Mouse (Mus musculus) erythroblast, adult 5-6 weeks (primary cell): ENCODE results near the gene Hdhd3. TPM values are rescaled to one million over a fixed set of nuclear protein-coding genes. Genes with fewer than 3 reads are reported as not detected.
"Not testable (repeated sequence)": the region's sequence is repeated elsewhere in the genome, so short reads cannot be mapped to it uniquely, and the experiment has no call there.

ENCODE experiments used
- ATAC-seq: replicated peaks from 2 replicates; pipeline ENCODE4 v1.8.0; 2016; ENCODE audit warnings: moderate number of reproducible peaks, mild to moderate bottlenecking, moderate TSS enrichment, inconsistent platforms; ENCODE audit not compliant: poor library complexity, low FRiP score, severe bottlenecking
- total RNA-seq, 2 experiments: library from RNA; stranded (forward) in 1 of 2; stranded (reverse) in 1 of 2; fragments of 150-400 nt in 1 of 2; fragments of 200-764, 138-1000 nt in 1 of 2; gene quantifications; 2 replicates each; pipeline versions ENCODE4 v1.2.3 to v1.2.4; 2015 to 2017; ENCODE audit warnings: low replicate concordance in 2 of 2

Hdhd3 gene
- total RNA-seq, 2 experiments from 2014 or later = 1.0 TPM; not detected in 1

DNA sequence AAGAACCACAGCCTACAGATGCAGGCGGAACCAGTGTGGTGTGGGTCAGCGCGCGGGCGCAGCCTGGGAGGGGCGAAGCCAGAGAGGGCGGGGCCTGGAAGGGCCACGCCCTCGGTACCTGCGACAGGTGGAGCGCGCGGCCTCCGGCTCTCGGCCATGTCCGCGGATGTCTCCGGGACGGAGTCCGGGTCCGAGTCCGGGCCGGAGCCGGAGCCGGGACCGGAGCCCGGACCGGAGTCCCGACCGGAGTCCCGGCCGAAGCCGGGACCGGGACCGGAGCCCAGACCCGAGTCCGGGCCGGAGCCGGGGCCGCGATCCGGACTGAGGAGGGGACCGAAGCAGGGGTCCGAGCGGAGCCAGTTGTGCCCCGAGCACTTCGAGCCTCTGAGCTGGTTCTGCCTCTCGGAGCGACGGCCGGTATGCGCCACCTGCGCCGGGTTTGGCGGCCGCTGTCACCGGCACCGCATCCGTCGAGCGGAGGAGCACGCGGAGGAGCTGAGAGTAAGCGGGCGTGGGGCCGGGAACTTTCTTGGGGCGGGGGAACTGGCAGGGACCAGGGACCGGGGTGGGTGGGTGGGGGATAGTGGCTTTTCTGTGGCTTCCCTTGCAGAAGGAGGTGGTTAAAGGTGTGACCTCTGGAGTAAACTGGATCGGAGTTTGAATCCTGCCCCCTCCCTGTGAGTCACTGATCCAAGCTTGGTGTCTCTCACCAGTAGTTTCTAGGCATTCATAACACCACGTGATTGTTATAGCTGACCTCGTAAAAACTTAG is 23.1 kb downstream of the Hdhd3 start, which contains the start of gene Bspry:
Bspry (plus strand) TSS at position 117 of the 772 bp plus-strand sequence.
- ATAC-seq = peak; percentile 60

- ATAC-seq = not testable (repeated sequence)
Observed at GRCm38 (mm10) chr4:62479593-62479936, 23.7 kb downstream of the Hdhd3 start.

DNA sequence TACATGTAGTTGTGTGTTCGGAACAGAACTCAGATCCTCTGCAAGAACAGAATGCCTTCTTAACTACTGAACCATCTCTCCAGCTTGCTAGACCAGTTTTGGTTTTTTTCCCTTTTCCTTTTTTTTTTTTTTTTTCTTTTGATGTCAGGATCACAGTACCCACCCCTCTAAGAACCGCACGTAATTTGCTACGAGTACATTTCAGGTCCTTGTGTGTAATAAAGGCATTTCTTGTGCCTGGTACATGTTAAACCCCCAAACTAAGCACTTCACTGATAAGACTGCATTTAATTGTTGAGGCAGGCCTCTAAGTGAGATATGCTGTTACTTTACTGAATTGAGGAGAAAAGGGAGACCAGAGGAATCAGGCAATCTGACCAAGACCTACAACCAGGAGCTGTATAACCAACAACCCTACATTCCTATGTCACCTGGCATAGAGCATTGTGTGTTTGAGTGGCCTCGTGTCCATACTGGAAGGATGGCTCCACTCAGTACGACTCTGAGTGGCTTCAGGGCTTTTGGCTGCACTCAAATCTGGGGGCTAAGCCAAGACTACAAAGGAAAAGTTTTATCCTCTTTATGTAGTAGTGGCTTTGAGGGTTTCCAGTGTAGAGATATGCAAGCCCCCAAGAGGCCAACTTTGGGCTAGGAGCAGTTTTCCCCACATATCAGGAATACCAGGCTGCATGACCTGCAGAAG is 25.6 kb downstream of the Hdhd3 start:
- no peak for ATAC-seq

- ATAC-seq = no peak
Observed at GRCm38 (mm10) chr4:62475793-62476192, 27.5 kb downstream of the Hdhd3 start.

DNA sequence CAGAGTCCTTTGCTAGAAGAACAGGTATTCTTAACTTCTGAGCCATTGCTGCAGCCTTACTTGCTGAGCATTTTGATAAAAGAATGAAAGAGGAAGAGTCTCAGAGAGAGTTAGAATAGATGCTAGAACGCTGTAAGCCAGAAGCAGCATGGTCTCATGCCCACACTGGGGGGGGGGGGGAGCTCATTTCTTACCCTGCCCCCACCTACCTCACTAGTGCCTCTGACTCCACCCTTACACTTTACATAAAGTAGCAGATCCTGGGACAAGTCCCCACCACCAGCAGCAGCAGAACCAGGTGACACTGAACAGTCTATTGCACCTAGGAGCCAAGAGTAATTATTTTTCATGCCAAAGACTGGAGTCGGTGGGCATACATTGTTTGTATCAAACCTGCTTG is 28.1 kb downstream of the Hdhd3 start:
- no peak for ATAC-seq

DNA sequence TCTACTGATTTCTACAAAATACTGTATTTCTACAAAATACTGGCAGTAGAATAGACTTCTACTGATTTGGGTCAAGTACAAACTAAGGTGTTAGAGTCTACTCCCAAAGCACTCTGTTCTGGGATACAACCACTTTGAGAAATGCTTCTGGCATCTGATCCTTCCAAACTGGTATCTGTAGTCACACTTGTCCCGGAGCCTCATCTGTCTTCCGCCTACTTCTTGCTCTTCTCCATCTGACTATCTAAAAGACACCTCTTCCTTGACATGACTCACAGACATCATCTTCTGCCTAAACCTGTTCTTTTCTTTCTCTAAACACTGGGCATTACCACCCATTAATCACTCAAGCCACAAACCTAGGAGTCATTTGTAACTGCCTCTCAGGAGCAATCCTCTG is 31.2 kb downstream of the Hdhd3 start:
- no peak for ATAC-seq

GRCm38 (mm10) chr4:62470598-62471051 is 32.6 kb downstream of the Hdhd3 start, which contains the start of gene Wdr31:
Gene Wdr31 (minus strand): TSS chr4:62470896.
- peak; percentile 97 for ATAC-seq

DNA sequence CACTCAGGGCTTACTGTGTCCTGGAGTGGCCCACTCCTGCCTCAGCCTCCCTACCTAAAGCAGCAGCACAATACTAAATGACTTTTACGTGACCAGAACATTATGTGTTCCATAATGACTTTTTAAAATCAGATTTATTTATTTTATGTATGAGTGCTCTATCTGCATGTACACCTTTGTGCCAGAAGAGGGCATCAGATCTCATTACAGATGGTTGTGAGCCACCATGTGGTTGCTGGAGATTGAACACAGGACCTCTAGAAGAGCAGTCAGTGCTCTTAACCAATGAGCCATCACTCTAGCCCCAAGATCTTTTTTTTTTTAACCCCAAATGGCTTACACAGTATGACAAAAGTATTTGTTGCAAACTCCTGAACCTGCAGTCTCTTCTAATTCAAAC is 35.1 kb downstream of the Hdhd3 start:
- ATAC-seq = no peak

DNA sequence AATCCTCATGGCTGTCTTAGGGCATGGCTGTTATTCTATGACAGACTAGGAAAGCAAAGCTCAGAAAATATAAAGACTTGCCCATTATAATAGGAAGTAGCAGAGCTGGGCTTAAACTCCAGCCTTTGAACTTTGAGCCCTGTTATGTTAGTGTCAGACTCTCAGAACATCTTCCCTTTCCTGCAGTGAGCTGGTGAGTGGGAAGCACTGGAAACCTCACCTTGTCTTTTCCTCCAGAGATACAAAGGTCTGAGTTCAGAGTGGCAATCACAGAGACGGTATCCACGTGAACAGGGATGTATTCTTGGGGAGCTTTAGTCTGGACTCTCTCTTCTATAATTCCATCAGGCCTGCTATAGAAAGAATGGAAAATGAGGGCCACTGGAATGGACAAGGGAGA is 40.1 kb downstream of the Hdhd3 start:
- ATAC-seq = no peak

- no peak for ATAC-seq
Observed at GRCm38 (mm10) chr4:62460348-62460747, 42.9 kb downstream of the Hdhd3 start.

GRCm38 (mm10) chr4:62459081-62459480 is 44.2 kb downstream of the Hdhd3 start:
- ATAC-seq = no peak

GRCm38 (mm10) chr4:62454995-62455394 is 48.3 kb downstream of the Hdhd3 start:
- ATAC-seq = peak; percentile 72; the same call in 1 of the 2 replicates

Other genes with a start within 250 kb of the Hdhd3 start
- gene Slc31a2, start 240.9 kb downstream of the Hdhd3 start, total RNA-seq (2015; ENCODE audit: low replicate concordance) = 15.0 and 24.4 TPM in 2 replicates
- gene Slc31a2, start 240.9 kb downstream of the Hdhd3 start, total RNA-seq (2017; ENCODE audit: low replicate concordance) = 8.8 and 13.6 TPM in 2 replicates
- gene Fkbp15, start 142.9 kb downstream of the Hdhd3 start, total RNA-seq (2015; ENCODE audit: low replicate concordance) = 15.0 and 25.9 TPM in 2 replicates
- gene Fkbp15, start 142.9 kb downstream of the Hdhd3 start, total RNA-seq (2017; ENCODE audit: low replicate concordance) = 29.0 and 31.6 TPM in 2 replicates
- gene Slc31a1, start 142.7 kb downstream of the Hdhd3 start, total RNA-seq (2015; ENCODE audit: low replicate concordance) = 2.7 and 5.2 TPM in 2 replicates
- 3.7 and 5.4 TPM in 2 replicates for gene Slc31a1, start 142.7 kb downstream of the Hdhd3 start, total RNA-seq (2017; ENCODE audit: low replicate concordance)
- 33.4 and 49.1 TPM in 2 replicates for gene Cdc26, start 94.8 kb downstream of the Hdhd3 start, total RNA-seq (2015; ENCODE audit: low replicate concordance)
- gene Cdc26, start 94.8 kb downstream of the Hdhd3 start, total RNA-seq (2017; ENCODE audit: low replicate concordance) = 30.9 and 33.0 TPM in 2 replicates
- 1.3 and 2.7 TPM in 2 replicates for gene Prpf4, start 94.7 kb downstream of the Hdhd3 start, total RNA-seq (2015; ENCODE audit: low replicate concordance)
- gene Prpf4, start 94.7 kb downstream of the Hdhd3 start, total RNA-seq (2017; ENCODE audit: low replicate concordance) = 7.0 and 12.5 TPM in 2 replicates
- gene Rnf183, start 68.2 kb downstream of the Hdhd3 start, total RNA-seq (2015; ENCODE audit: low replicate concordance) = not detected in 2 replicates
- not detected in 2 replicates for gene Rnf183, start 68.2 kb downstream of the Hdhd3 start, total RNA-seq (2017; ENCODE audit: low replicate concordance)
- 0.63 TPM in 1 of 2 replicates, not detected in the other for gene Wdr31, start 32.6 kb downstream of the Hdhd3 start, total RNA-seq (2015; ENCODE audit: low replicate concordance)
- 0.42 TPM in 1 of 2 replicates, not detected in the other for gene Wdr31, start 32.6 kb downstream of the Hdhd3 start, total RNA-seq (2017; ENCODE audit: low replicate concordance)
- not detected in 2 replicates for gene Bspry, start 23.4 kb downstream of the Hdhd3 start, total RNA-seq (2015; ENCODE audit: low replicate concordance)
- gene Bspry, start 23.4 kb downstream of the Hdhd3 start, total RNA-seq (2017; ENCODE audit: low replicate concordance) = not detected in 2 replicates
- 105 and 125 TPM in 2 replicates for gene Alad, start 16.5 kb upstream of the Hdhd3 start, total RNA-seq (2015; ENCODE audit: low replicate concordance)
- gene Alad, start 16.5 kb upstream of the Hdhd3 start, total RNA-seq (2017; ENCODE audit: low replicate concordance) = 81.9 and 128 TPM in 2 replicates
- 21.3 and 30.7 TPM in 2 replicates for gene Pole3, start 21.6 kb upstream of the Hdhd3 start, total RNA-seq (2015; ENCODE audit: low replicate concordance)
- 14.1 and 17.3 TPM in 2 replicates for gene Pole3, start 21.6 kb upstream of the Hdhd3 start, total RNA-seq (2017; ENCODE audit: low replicate concordance)
- gene 4933430I17Rik, start 21.9 kb upstream of the Hdhd3 start, total RNA-seq (2015; ENCODE audit: low replicate concordance) = not detected in 2 replicates
- not detected in 2 replicates for gene 4933430I17Rik, start 21.9 kb upstream of the Hdhd3 start, total RNA-seq (2017; ENCODE audit: low replicate concordance)
- 13.4 and 18.8 TPM in 2 replicates for gene Rgs3, start 56.4 kb upstream of the Hdhd3 start, total RNA-seq (2015; ENCODE audit: low replicate concordance)
- gene Rgs3, start 56.4 kb upstream of the Hdhd3 start, total RNA-seq (2017; ENCODE audit: low replicate concordance) = 2.5 and 4.5 TPM in 2 replicates